ENCODE assay signal across 11 mouse cellular contexts in genomic region chr16:20803278-20803930, GRCm38 (mm10).
DNase-seq lines count a peak whose midpoint lies in the region; ATAC-seq and TF ChIP-seq lines count a peak whose summit lies in the region.
"Had no signal": no experiment of that assay in that cellular context is flagged by ENCODE, and none has a peak within 500 bp of the region (broad histone marks: within the 10 kb centered on the region; RNA-seq: fewer than 3 reads in every experiment).

No protein-coding gene starts in this region.

- H3K27me3 ChIP-seq in liver, embryonic 14.5 days (ENCODE audit: control insufficient read depth, insufficient read depth, low read length) = no peaks in the 10 kb centered on the region
- H3K27me3 ChIP-seq in liver, embryonic 11.5 days (replicated peaks; ENCODE audit: control insufficient read depth, insufficient read depth, low read length) = no peaks in the 10 kb centered on the region
- no peaks in the 10 kb centered on the region for H3K27me3 ChIP-seq in embryonic facial prominence, embryonic 11.5 days (ENCODE audit: control insufficient read depth, insufficient read depth, low read length)
- no peaks in the 10 kb centered on the region for H3K27me3 ChIP-seq in intestine, postnatal 0 days (replicated peaks; ENCODE audit: control insufficient read depth, insufficient read depth, low read length)
- H3K27me3 ChIP-seq in myocyte (ENCODE audit: control insufficient read depth, insufficient read depth, insufficient read length) = no peaks in the 10 kb centered on the region
- H3K27me3 ChIP-seq in kidney, embryonic 14.5 days (ENCODE audit: control insufficient read depth, insufficient read depth, low read length) = no peaks in the 10 kb centered on the region
- H3K27me3 ChIP-seq: liver, embryonic 13.5 days had no signal

- no peak overlapping the region for H3K4me3 ChIP-seq in liver, embryonic 14.5 days (ENCODE audit: insufficient read depth in 1 of 2, low read depth in 2 of 2, low read length in 2 of 2)
- no peak overlapping the region for H3K4me3 ChIP-seq in liver, embryonic 11.5 days (ENCODE audit: low read depth, low read length)
- no peak overlapping the region for H3K4me3 ChIP-seq in embryonic facial prominence, embryonic 11.5 days (ENCODE audit: low read depth, low read length)
- no peak overlapping the region for H3K4me3 ChIP-seq in intestine, postnatal 0 days (ENCODE audit: low read depth, low read length)
- H3K4me3 ChIP-seq in myocyte = no peak overlapping the region
- no peak overlapping the region for H3K4me3 ChIP-seq in kidney, embryonic 14.5 days (ENCODE audit: low read length)
- H3K4me3 ChIP-seq: liver, embryonic 13.5 days had no signal

- H3K9me3 ChIP-seq in liver, embryonic 14.5 days (ENCODE audit: control insufficient read depth, low read length) = no peaks in the 10 kb centered on the region
- no peaks in the 10 kb centered on the region for H3K9me3 ChIP-seq in liver, embryonic 11.5 days (ENCODE audit: control insufficient read depth, low read length)
- no peaks in the 10 kb centered on the region for H3K9me3 ChIP-seq in embryonic facial prominence, embryonic 11.5 days (replicated peaks; ENCODE audit: control insufficient read depth, low read length)
- H3K9me3 ChIP-seq in intestine, postnatal 0 days (ENCODE audit: control insufficient read depth) = no peaks in the 10 kb centered on the region
- no peaks in the 10 kb centered on the region for H3K9me3 ChIP-seq in kidney, embryonic 14.5 days (ENCODE audit: control insufficient read depth, low read length)
- H3K9me3 ChIP-seq: liver, embryonic 13.5 days had no signal

- H3K36me3 ChIP-seq in liver, embryonic 14.5 days (replicated peaks; ENCODE audit: control insufficient read depth, insufficient read depth, low read depth) = no peaks in the 10 kb centered on the region
- no peaks in the 10 kb centered on the region for H3K36me3 ChIP-seq in liver, embryonic 11.5 days (ENCODE audit: control insufficient read depth, insufficient read depth, low read length)
- H3K36me3 ChIP-seq in embryonic facial prominence, embryonic 11.5 days (replicated peaks; ENCODE audit: control insufficient read depth, insufficient read depth, low read depth, low read length) = no peaks in the 10 kb centered on the region
- no peaks in the 10 kb centered on the region for H3K36me3 ChIP-seq in intestine, postnatal 0 days (ENCODE audit: control insufficient read depth, insufficient read depth)
- no peaks in the 10 kb centered on the region for H3K36me3 ChIP-seq in myocyte (ENCODE audit: control insufficient read depth, insufficient read depth)
- no peaks in the 10 kb centered on the region for H3K36me3 ChIP-seq in kidney, embryonic 14.5 days (ENCODE audit: control insufficient read depth, insufficient read depth, low read length)
- H3K36me3 ChIP-seq: liver, embryonic 13.5 days had no signal

- no peak for TF ChIP-seq EP300 in liver, embryonic 14.5 days (IDR thresholded peaks at IDR 0.05; ENCODE audit: low read depth)

- TF ChIP-seq CTCF in liver, embryonic 14.5 days (IDR thresholded peaks at IDR 0.05; ENCODE audit: low read depth) = no peak
- TF ChIP-seq CTCF in intestine, postnatal 0 days (IDR thresholded peaks at IDR 0.05; ENCODE audit: low read depth) = no peak

- H3K4me2 ChIP-seq in liver, embryonic 14.5 days (ENCODE audit: low read depth) = no peak overlapping the region
- no peak overlapping the region for H3K4me2 ChIP-seq in liver, embryonic 11.5 days
- no peak overlapping the region for H3K4me2 ChIP-seq in embryonic facial prominence, embryonic 11.5 days (ENCODE audit: low read depth, low read length)
- no peak overlapping the region for H3K4me2 ChIP-seq in intestine, postnatal 0 days (replicated peaks; ENCODE audit: low read depth)
- peak overlapping the region; percentile 62 for H3K4me2 ChIP-seq in myocyte (ENCODE audit: low read depth)
- H3K4me2 ChIP-seq in kidney, embryonic 14.5 days (replicated peaks; ENCODE audit: low read depth, low read length) = no peak overlapping the region

- TF ChIP-seq POLR2A in myocyte (IDR thresholded peaks at IDR 0.05; ENCODE audit: insufficient read length, low read depth) = no peak

- peaks cover 0 to 10% of the 10 kb centered on the region in 2 experiments; a peak in 3 of 4 replicates for H3K4me1 ChIP-seq in liver, embryonic 14.5 days (replicated peaks; ENCODE audit: control insufficient read depth in 2 of 2, insufficient read depth in 2 of 2, low read length in 1 of 2)
- peaks cover 4% of the 10 kb centered on the region; the same call in 1 of the 2 replicates for H3K4me1 ChIP-seq in liver, embryonic 11.5 days (replicated peaks; ENCODE audit: control insufficient read depth, insufficient read depth, low read length)
- peaks cover 2% of the 10 kb centered on the region; the same call in 1 of the 2 replicates for H3K4me1 ChIP-seq in embryonic facial prominence, embryonic 11.5 days (ENCODE audit: control insufficient read depth, insufficient read depth, low read length)
- no peaks in the 10 kb centered on the region for H3K4me1 ChIP-seq in intestine, postnatal 0 days (replicated peaks; ENCODE audit: control insufficient read depth, insufficient read depth, low read length)
- H3K4me1 ChIP-seq in kidney, embryonic 14.5 days (ENCODE audit: control insufficient read depth, insufficient read depth, low read length) = peaks cover 13% of the 10 kb centered on the region; the same call in 1 of the 2 replicates

- no peak for DNase-seq in liver, embryonic 14.5 days (ENCODE audit: low read depth in 3 of 3, low spot score in 3 of 3)
- no peak for DNase-seq in liver, embryonic 11.5 days (ENCODE audit: low spot score)
- peak; percentile 4 for DNase-seq in embryonic facial prominence, embryonic 11.5 days (ENCODE audit: low spot score)
- no peak for DNase-seq in urinary bladder, postnatal 25 days (ENCODE audit: low spot score)
- no peak for DNase-seq in urinary bladder, adult 18-20 months (ENCODE audit: low spot score in 2 of 2)
- DNase-seq: cerebellum, adult 9-11 months; liver, embryonic 13.5 days; right cerebral cortex, adult 18-20 months had no signal

- H3K9ac ChIP-seq in liver, embryonic 14.5 days (replicated peaks) = no peak overlapping the region
- no peak overlapping the region for H3K9ac ChIP-seq in liver, embryonic 11.5 days (ENCODE audit: low read depth, low read length)
- no peak overlapping the region for H3K9ac ChIP-seq in embryonic facial prominence, embryonic 11.5 days (replicated peaks; ENCODE audit: low read length)
- H3K9ac ChIP-seq in intestine, postnatal 0 days (ENCODE audit: low read depth, low read length) = no peak overlapping the region
- H3K9ac ChIP-seq in kidney, embryonic 14.5 days (ENCODE audit: low read depth, low read length) = no peak overlapping the region
- H3K9ac ChIP-seq: liver, embryonic 13.5 days had no signal

- ATAC-seq in liver, embryonic 14.5 days (ENCODE audit: insufficient read depth) = 0 out of 2 replicates have a peak, but pooled peaks have one; percentile 21
- no peak for ATAC-seq in liver, embryonic 11.5 days (replicated peaks; ENCODE audit: low FRiP score)
- no peak; the same call in 1 of the 2 replicates for ATAC-seq in embryonic facial prominence, embryonic 11.5 days (replicated peaks; ENCODE audit: insufficient number of reproducible peaks, low FRiP score, low TSS enrichment, low read depth)
- ATAC-seq in intestine, postnatal 0 days = 0 out of 2 replicates have a peak, but pooled peaks have one; percentile 45
- ATAC-seq in kidney, embryonic 14.5 days (ENCODE audit: low FRiP score, low TSS enrichment) = no peak

- 48% methylated on average over 7 of the region's 7 CpGs for WGBS in liver, embryonic 14.5 days (ENCODE audit: insufficient replicate concordance)
- 76% methylated on average over 7 of the region's 7 CpGs for WGBS in liver, embryonic 11.5 days
- WGBS in embryonic facial prominence, embryonic 11.5 days = 71% methylated on average over 7 of the region's 7 CpGs
- 55% methylated on average over 7 of the region's 7 CpGs for WGBS in intestine, postnatal 0 days
- 54% methylated on average over 7 of the region's 7 CpGs for WGBS in kidney, embryonic 14.5 days

- no peak overlapping the region for H3ac ChIP-seq in myocyte (ENCODE audit: control insufficient read depth, insufficient read length)

- H3K79me2 ChIP-seq in myocyte (ENCODE audit: control insufficient read depth, insufficient read depth) = no peaks in the 10 kb centered on the region

- no peak overlapping the region for H3K27ac ChIP-seq in liver, embryonic 14.5 days
- H3K27ac ChIP-seq in liver, embryonic 11.5 days (ENCODE audit: low read depth, low read length) = no peak overlapping the region
- H3K27ac ChIP-seq in embryonic facial prominence, embryonic 11.5 days (replicated peaks; ENCODE audit: low read depth, low read length) = no peak overlapping the region; the same call in 1 of the 2 replicates
- no peak overlapping the region for H3K27ac ChIP-seq in intestine, postnatal 0 days (ENCODE audit: low read depth, low read length)
- no peak overlapping the region for H3K27ac ChIP-seq in kidney, embryonic 14.5 days (ENCODE audit: low read depth, low read length)
- H3K27ac ChIP-seq: liver, embryonic 13.5 days had no signal

TF ChIP-seq in myocyte, 11 proteins besides CTCF, POLR2A, EP300 and RAD21:
- TF ChIP-seq E2F4 (IDR thresholded peaks at IDR 0.05; ENCODE audit: insufficient read depth) (no peak), TCF3 (IDR thresholded peaks at IDR 0.05; ENCODE audit: insufficient read length, low read depth) (no peak), CEBPB (IDR thresholded peaks at IDR 0.05; ENCODE audit: insufficient read depth, poor library complexity, severe bottlenecking) (no peak), TCF12 (IDR thresholded peaks at IDR 0.05; ENCODE audit: insufficient read depth, poor library complexity, severe bottlenecking) (no peak), USF1 (IDR thresholded peaks at IDR 0.05; ENCODE audit: low read depth) (no peak), MYOD1 (IDR thresholded peaks at IDR 0.05; ENCODE audit: control insufficient read depth in 1 of 3, insufficient read length in 2 of 3, low read depth in 2 of 3) (peak; percentile 41 to 86 (median 86)), MAX (IDR thresholded peaks at IDR 0.05; ENCODE audit: low read depth) (no peak), SRF (IDR thresholded peaks at IDR 0.05; ENCODE audit: control insufficient read depth, insufficient read length, low read depth) (peak; percentile 36), POLR2AphosphoS2 (IDR thresholded peaks at IDR 0.05; ENCODE audit: insufficient read length, low read depth) (no peak), REST (IDR thresholded peaks at IDR 0.05; ENCODE audit: insufficient read depth, insufficient read length) (no peak), MYOG (IDR thresholded peaks at IDR 0.05; ENCODE audit: control insufficient read depth in 1 of 3, insufficient read depth in 1 of 3, insufficient read length in 2 of 3, low read depth in 2 of 3) (peak in 1 of 3 experiments; percentile 40)

Comparison
In these comparisons a context has a peak if more than half of its experiments do, and no peak if none do; other contexts are left out.
1. ATAC-seq: peak in liver, embryonic 14.5 days (single experiment) and intestine, postnatal 0 days (single experiment); none in liver, embryonic 11.5 days (single experiment), embryonic facial prominence, embryonic 11.5 days (single experiment) and kidney, embryonic 14.5 days (single experiment).